ENCODE assay signal across 20 mouse cellular contexts in genomic region chr1:63395427-63395826, GRCm38 (mm10). TPM values are rescaled to one million over a fixed set of nuclear protein-coding genes. Genes with fewer than 3 reads are reported as not detected.
"Had no signal": no experiment of that assay in that cellular context is flagged by ENCODE, and none has a peak within 500 bp of the region (broad histone marks: within the 10 kb centered on the region; RNA-seq: fewer than 3 reads in every experiment).

No protein-coding gene starts in this region.

- H3K4me1 ChIP-seq: limb, embryonic 12.5 days; liver, embryonic 13.5 days; midbrain, embryonic 12.5 days; midbrain, embryonic 15.5 days; neural tube, embryonic 13.5 days had no signal

- H3K27me3 ChIP-seq: limb, embryonic 12.5 days; liver, embryonic 13.5 days; midbrain, embryonic 12.5 days; midbrain, embryonic 15.5 days; neural tube, embryonic 13.5 days had no signal

- H3K4me3 ChIP-seq: layer of hippocampus, adult 2 months; left cerebral cortex, adult 2 months; limb, embryonic 12.5 days; liver, embryonic 13.5 days; midbrain, embryonic 12.5 days; midbrain, embryonic 15.5 days; neural tube, embryonic 13.5 days had no signal

- H3K36me3 ChIP-seq: limb, embryonic 12.5 days; liver, embryonic 13.5 days; midbrain, embryonic 12.5 days; midbrain, embryonic 15.5 days; neural tube, embryonic 13.5 days had no signal

- ATAC-seq: midbrain, embryonic 15.5 days had no signal

- H3K9me3 ChIP-seq: limb, embryonic 12.5 days; liver, embryonic 13.5 days; midbrain, embryonic 12.5 days; midbrain, embryonic 15.5 days; neural tube, embryonic 13.5 days had no signal

- H3K9ac ChIP-seq: limb, embryonic 12.5 days; liver, embryonic 13.5 days; midbrain, embryonic 12.5 days; midbrain, embryonic 15.5 days; neural tube, embryonic 13.5 days had no signal

- DNase-seq: kidney, adult 2 months; kidney, postnatal 25 days; layer of hippocampus, postnatal 36 days; liver, embryonic 13.5 days; lung, adult 2 months; lung, postnatal 10 days; retina, postnatal 1 day; right cerebral cortex, postnatal 25 days; thymus, adult 18-20 months; thymus, postnatal 36 days had no signal

- H3K4me2 ChIP-seq: limb, embryonic 12.5 days; liver, embryonic 13.5 days; midbrain, embryonic 12.5 days; midbrain, embryonic 15.5 days; neural tube, embryonic 13.5 days had no signal

- H3K27ac ChIP-seq: kidney, postnatal 0 days; layer of hippocampus, adult 2 months; left cerebral cortex, adult 2 months; limb, embryonic 12.5 days; liver, embryonic 13.5 days; macrophage; midbrain, embryonic 12.5 days; midbrain, embryonic 15.5 days; neural tube, embryonic 13.5 days had no signal

RNA-seq across cellular contexts. Expression of gene Adam23, which starts 50.3 kb away (rescaled TPM):
- total RNA-seq: megakaryocyte, adult 5-6 weeks; neutrophil, adult 5-6 weeks had no signal
- polyA plus RNA-seq: macrophage had no signal
